Mouse (Mus musculus): ENCODE measurements at regions not wholly inside any gene's neighbourhood (a gene's known extent, or its start where the extent isn't known, plus 50 kb on each side); places are given as distances from the start of the nearest gene placed in this dataset.

DNA sequence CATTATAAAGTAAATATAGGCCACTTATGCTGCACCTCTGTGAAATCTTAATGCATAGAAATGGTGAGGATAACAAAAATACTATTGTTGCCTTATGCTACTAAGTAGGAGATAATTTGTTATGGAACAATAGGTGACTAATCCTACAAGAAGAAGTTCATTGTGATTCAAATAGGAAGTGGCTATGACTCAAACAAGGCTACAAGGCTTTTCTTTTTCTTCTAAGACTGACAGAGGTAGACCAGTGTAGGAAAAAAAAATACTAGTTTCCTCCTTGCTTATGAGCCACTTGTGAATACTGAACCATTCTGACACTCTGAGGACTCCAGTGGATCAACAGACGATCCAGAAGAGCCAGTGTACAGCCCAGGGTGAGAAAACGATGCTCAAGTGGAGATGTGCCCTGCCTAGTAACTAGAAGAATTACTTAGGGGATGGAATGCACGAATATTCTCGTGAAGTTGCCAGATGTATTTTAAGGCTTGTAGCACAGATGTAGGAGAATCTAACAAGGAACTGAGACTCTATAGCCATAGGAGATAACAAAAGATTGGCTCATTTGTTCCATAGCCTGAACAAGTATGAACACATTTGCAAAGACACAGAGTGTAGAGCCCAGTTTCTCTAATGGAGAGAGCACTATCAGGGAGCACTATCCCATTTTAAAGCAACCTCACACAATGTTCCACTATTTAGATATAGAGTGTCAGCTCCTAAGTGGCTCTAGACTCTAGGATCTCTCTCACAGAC lies 60.3 kb downstream of the Fzd1 start:
- DNase-seq (ENCODE audit: low read depth, low spot score) = no peak

DNA sequence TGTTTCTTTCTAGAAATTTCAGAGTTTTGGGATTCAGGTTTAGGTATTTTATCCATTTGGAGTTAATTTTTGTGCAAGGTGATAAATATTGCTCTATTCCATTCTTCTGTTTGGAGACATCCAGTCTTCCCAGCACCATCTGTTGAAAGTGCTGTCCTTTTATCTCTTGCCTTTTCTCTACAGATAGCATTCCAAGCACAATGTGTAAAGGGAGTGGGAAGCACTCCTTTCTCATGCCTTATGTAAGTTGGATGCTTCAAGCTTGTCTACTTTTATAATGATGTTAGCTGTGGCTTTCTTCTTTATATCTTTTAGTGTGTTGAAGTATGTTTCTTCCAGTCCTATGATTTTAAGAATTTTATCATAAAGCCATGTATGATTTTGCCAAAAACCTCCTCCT lies 61.1 kb downstream of the Fzd1 start:
- DNase-seq (ENCODE audit: low read depth, low spot score) = no peak

DNA sequence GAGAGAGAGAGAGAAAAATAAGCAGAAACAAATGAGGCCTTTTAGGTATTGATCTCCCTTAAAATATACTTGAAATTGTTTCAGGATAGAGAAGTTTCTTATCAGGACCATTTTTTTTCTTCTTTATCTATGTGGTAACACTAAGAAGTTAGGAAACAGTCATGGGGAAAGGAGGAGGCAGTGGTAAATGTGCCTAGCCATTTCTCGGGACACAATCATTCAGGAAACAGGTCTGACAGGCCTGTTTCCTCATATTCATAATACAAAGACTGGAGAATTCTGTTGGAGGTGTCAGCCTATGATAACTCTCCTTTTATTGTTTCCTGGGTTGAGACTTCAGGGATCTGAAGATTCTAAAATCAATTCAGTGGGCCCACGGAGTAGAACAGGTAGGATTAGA lies 68.7 kb downstream of the Fzd1 start:
- no peak for DNase-seq (ENCODE audit: low read depth, low spot score)

DNA sequence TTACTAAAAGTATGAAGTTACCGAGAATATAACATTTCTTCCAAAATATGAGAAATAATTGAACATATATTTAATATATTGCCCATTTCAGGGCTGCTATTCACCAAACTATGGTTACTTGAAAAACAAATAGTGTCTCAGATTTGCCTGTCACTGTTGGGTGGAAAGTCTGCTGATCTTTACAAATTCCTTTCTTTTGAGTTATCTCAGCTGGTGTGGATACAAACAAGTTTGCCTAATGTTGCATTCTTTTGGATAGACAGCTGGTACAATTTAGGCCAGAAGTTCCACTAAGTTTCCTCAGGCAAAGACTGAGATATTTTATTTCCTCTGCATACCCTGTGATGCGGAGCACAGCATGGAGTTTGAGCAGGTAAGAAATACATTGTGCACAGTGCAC lies 82.5 kb downstream of the Fzd1 start:
- DNase-seq (ENCODE audit: low read depth, low spot score) = no peak

DNA sequence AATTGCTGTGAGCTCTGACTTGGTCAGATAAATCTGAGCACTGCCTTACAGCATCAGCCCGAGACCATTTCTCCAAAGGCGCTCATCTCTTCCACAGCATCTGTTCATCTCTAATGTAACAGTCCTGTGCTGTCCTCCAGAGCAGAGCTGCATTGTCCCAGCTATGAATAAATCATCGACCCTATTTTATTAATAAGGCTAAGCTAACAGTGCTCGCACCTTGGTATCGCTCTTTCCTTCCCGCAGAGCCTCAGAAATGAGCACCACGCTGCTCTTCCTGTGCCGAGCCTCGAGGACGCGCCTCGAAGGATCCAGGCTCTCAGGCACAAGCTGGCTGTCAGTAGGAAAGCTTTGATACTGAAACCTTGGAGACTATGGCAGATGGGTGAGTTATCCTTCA lies 91.5 kb downstream of the Fzd1 start:
- DNase-seq (ENCODE audit: low read depth, low spot score) = no peak

DNA sequence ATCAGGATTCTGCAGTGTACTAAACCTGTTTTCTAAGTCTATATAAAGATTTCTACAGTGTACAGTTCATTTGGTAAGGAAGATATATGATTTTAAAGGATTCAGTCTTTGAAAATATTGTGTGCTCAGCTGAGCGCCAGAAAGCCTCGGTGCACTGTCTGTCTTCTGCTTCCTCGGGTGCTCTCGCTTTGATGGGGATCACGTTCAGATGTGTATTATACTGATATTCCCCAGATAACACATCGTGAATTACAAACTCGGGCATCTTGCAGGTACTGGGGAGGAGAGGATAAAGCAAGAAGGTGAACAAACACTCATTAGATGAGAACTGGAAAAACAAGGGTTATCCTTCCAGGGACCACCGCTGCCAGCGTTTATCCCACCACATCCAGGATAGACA lies 91.9 kb downstream of the Fzd1 start:
- no peak for DNase-seq (ENCODE audit: low read depth, low spot score)

DNA sequence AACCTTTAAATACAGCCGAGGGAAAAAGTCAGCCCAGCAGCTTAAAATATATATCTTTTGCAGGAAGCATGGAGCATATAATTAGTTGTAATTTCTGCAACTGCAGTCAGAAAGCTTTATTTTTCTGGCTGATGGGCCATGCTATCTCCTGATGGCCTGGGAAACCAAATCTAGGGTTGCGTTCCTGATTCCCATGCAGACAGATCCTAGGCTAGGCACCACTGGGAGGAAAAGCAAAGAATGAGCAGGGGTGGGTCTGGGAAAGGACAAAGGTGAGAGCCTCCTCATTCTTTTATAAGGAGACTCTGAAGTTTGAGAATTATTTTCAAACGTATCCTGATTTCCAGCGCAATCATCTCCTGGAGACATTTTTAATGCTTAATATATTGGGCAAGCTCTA lies 92.9 kb downstream of the Fzd1 start:
- DNase-seq (ENCODE audit: low read depth, low spot score) = no peak

DNA sequence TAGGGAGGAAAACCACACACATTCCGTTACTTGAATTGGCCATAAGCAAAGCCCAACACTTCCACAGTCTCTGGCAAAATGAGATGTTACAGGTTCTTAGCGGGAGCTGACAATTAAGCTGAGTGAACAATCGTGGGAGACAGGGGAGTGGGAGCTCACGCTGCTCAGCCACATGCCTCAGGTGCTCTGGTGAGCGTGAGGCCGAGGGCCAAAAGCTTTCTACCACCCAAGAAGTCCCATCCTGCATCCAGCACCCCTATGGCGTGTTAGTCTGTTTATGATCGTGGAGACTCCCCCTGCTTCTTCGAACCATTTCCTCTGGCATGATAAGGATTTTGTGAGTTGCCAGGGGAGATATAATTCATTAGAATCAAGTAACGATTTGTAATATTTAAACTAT lies 93.3 kb downstream of the Fzd1 start:
- no peak for DNase-seq (ENCODE audit: low read depth, low spot score)

DNA sequence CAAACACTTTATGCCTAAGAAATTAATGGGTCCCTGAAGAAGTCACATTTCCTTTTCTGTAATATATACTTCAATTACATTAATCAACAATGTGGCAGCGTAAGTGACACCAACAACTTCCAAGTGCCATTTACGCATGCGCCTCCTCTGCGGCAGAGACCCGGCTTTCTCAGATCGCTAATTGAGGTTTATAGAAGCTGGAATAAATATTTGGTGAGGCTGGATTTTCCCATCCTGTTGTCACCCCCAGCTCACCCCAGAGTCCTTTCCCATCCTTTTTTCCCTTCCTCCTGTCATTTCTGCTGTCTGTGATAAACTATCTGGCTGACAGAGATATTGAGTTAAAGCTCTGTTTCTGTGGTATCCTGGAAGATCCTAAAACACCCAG lies 95.6 kb downstream of the Fzd1 start:
- DNase-seq (ENCODE audit: low read depth, low spot score) = no peak

DNA sequence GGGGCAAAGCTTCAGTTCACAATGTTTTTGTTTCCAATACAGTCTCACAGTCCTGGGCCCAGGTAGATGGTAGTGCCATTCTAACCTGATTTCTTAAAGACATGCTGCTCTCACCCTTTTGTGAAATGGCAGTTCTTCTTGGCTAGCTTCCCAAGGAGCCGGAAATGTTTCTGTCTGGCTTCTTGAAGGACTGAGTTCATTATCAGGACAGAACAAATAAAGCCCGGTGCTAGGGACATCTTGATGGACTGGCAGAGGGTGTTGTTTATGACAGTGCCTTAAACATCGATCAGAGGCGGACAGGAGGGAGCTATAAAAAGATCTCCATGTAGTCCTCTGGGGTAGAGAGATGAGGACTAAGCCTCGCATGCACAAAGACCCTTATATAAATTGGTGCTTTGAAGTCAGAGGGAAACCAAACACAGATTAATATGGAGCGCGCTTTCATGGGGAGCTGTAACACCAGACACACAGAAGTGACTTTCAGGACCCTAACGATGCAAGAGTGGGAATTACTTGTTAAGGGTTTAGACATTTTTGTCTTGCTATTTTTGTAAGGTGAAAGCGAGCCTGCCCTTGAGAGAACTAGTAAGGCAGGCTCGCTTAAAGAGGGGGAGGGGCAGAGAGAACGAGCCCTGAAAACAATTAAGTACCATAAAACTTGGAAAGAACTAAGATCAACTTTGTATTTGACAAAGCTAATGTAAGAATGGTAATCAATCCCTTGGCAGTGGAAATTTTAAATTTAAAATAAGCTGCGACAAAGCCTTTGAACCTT lies 96.2 kb downstream of the Fzd1 start:
- no peak for DNase-seq (ENCODE audit: low read depth, low spot score)

DNA sequence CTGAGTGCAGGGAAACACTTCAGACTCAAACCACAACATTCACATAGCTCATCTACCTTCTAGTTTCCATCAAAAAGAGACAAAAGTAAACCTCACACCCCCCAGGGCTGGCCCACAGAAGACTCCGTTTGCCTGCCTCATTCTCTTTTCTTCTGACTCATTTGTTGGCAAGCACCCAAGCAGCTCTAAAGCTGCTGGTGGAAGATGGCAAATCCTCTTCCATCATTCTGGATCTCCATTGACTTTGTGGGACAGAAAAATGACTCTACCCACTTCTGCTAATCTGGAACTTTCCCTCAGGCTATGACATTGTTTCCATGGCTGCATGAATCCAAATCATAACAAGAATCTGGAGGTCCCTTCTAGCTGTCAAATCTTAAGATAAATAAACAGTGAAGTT lies 99.9 kb downstream of the Fzd1 start:
- DNase-seq (ENCODE audit: low read depth, low spot score) = no peak

DNA sequence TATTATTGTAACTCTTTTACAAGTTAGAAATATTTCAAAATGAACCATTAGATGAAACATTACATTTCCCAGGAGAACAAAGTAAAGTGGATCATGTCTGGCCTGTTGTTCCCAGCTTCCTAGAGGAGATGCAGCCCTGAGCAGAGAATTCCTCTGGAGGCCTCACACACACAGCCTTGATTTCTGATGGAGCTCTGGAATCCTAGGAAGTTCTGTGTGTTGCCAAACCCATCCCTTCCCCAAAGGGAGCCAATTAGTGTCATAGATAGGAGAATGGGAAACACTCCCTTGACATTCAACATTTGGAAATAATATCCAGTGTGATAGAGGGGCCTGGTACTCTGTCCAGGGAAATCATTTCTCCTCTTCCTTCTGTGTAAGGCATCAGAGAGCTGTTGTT lies 103.6 kb downstream of the Fzd1 start:
- DNase-seq (ENCODE audit: low read depth, low spot score) = peak; percentile 31

DNA sequence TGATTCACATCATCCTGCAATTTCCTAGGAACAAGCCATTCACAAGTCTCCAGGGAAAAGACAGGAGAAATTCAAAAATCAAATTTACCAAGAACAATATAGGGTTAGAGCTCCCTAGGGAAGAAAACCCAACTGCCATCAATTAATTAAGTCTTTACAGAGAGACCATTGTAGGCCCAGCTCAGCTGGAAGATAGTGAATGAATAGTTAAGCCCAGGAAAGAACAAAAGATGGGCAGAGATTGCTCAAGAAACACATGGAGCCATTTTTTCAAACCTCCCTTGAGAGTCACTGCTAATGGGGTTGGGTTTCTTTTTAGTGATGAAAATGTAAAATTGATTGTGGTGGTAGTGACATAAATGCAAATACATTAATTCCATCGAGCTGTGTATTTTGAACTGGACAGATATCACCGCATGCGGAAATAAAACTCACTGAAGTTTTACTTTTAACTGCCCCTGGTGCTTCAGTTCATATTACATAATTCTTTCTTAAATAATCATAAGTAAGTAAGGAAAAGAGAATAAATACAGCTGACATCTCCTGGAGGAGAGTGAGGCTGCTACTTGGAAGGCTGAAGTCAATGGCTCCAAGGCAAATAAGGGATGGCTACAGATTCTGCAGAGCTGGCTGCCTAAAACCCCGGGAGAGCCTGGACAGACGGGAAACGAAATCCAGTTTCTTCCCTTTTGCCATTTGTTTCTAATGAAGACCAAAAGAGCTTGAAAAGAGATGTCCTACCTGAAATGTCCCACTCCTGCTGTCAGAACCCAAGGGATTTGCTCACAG lies 106.5 kb downstream of the Fzd1 start:
- DNase-seq (ENCODE audit: low read depth, low spot score) = no peak

DNA sequence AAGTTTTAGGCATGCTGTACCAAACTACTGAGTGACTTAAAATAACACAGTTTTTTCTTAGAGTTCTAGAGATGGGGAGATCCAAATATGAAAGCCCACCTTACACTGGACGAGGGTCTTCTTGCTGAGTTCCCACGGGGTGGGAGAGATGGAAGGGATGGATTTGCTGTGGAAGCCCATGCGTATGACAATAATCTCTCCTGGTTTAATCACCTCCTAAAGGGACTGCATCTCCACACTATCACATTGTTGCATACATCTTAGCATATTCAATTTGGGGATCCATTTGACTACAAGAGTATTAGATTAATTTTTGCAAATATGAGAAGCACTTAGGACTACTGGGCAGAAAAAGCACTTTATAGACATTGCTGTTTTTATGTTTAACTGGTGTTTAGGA lies 107.1 kb downstream of the Fzd1 start:
- DNase-seq (ENCODE audit: low read depth, low spot score) = no peak

DNA sequence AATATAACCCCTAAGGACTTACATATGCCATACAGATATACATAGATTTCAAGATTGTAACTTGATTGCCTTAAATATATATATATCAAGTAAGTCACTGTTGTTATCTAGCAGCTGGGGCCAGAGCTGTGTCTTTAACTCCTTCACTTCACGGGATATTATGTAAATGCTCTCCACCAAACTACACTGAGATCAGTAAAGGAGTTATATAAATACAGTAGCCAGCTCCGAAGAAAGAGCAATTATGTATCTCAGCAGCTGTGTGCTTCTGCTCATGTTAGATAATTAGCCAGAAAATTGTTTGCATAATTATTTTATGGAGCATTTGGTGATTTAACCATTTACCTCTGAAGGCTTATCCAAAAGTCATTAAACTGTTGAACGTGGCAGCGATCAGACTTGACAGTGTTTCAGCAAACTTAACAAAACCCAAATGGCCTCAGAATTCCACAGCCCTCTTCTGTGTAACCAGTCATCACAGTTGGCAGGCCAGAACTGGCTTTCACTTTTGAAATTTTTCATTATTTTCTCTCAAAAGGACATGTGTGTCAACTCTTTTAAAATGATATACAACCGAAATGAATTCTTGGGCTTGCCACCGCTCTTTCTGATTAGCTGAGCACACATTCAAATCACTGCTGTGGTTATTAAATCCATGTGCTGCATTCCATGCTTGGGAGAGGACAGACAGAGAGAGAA lies 107.8 kb downstream of the Fzd1 start:
- DNase-seq (ENCODE audit: low read depth, low spot score) = peak; percentile 39

DNA sequence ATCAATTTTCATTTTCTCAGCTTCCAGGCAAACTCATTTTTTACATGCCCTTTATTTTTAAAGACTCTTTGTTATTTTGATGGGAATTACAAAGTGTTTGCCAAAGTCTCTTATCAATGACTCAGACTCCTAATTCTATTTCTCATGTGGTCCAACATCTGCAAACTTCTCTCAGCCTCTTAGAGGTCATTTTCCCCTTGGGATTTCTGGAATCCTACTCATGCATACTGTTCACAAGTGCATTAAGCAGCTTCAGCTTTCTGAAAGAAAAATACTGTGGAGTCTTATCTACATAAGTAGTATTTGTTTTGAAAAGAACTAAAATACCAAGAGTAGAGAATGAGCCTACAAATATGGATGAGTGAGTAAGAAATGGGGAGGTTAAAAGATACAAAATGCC lies 116.8 kb downstream of the Fzd1 start:
- DNase-seq (ENCODE audit: low read depth, low spot score) = no peak

DNA sequence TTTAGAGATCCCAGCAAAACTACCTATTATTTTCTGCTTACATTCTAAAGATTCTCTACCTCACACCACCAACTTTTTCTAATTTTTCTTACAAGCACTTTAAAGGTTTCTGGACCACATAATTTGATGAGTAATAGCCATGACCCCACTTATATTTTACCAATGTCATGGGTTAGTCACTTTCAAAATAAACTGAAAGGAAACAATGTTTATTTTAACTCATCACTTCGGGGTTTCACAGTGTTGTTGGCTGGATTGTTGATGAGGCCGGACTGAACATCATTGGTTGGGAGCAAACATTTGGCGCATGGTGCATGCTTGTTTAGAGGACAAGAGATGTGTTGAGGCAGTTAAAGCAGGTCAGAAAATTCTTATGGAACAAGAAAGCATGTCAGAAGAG lies 124.1 kb downstream of the Fzd1 start:
- DNase-seq (ENCODE audit: low read depth, low spot score) = no peak

DNA sequence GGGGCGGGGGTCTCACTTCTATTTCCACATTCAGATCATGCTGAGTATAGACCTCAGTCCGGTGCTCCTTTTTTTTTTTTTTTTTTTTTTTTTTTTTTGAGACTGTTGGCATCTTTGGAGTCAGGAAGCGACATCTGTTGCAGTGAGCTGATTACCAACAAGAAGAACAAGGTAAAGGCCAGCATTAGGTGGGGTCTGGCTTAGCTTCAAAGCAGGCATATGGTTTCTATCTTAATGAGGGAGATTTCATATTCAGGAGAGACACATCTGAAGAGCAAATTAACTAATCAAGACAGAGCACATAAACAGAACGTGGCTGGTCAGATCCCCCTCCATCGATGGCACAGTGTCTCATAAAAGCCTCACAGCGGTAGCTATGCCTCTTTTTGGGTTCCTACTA lies 132.6 kb downstream of the Fzd1 start:
- DNase-seq (ENCODE audit: low read depth, low spot score) = no peak

DNA sequence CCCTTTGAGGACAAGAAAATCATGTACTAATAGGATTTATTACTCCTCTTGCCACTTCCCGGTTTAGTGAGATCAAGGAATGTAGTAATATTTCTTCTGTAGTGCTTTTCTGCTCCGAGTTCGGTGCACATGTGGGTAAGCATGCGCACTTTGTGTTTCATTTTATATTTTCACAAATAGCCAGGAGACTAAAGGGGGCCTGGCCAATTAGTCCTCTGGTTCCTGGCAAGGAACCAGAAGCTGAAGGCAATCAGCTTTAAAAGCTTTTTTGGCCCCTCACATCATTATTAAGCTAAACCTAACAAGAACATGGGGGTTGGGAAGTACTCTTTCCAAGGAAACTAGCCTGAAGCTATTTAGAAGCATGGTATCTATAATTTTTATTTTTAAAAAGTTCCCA lies 134.2 kb downstream of the Fzd1 start:
- DNase-seq (ENCODE audit: low read depth, low spot score) = no peak

DNA sequence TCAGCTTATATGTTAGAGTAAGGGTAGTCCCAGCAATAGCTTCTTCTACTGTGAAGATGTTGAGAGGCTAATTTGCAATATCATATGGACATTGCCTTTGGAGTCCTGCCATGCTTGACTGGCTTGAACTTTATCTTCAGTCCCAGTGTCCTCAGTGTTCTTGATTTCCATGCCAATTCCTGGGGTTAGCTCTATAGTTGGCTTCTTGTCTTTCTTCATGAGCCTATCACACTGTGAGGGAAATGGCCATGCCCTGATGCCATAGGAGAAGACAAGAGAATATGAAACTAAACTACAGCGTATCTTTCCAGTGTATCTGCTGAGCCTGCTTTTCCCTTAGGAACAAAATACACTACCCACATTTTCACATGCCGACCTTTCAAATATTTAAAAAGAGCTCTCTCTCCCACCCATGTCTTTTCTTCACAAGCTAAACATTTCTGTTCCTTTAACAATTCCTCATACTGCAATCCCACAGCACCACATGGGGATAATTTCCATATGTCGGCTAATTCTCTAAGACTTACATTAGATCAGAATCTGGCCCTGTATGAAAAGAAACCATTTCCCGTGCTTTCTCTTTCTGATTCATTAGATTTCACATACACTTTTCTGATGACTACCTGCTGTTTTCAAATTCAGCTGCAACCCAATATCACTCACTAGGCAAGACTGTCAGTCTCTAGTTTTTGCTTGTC lies 137.2 kb downstream of the Fzd1 start:
- no peak for DNase-seq (ENCODE audit: low read depth, low spot score)

DNA sequence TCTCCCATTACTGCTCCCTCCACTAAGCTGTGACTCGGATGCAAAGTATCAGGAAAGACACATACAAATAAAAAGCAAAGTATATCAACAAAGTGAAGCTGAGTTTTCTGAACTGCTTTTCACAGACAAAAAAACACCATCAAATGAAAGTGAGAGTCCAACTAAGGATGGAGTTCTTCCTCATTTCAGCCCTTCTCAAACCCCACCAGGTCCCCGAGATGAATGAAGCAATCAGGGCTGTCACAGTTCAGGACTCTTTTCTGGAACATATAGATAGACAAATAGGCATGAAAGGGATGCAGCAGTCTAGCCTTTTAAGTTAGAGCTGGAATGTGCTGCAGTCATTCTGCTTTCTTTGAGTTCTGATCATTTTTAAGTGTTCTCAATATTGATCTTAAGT lies 142.6 kb downstream of the Fzd1 start:
- DNase-seq (ENCODE audit: low read depth, low spot score) = no peak

All from skeletal muscle tissue, adult 2 months (tissue).